ENCODE assay signal across 14 mouse cellular contexts in genomic region chr2:105679331-105679730, GRCm38 (mm10). TPM values are rescaled to one million over a fixed set of nuclear protein-coding genes. Genes with fewer than 3 reads are reported as not detected.
A peak's percentile ranks its signal among the peaks of the same experiment; 100 is the strongest.
DNase-seq lines count a peak whose midpoint lies in the region; ATAC-seq and TF ChIP-seq lines count a peak whose summit lies in the region.
"Had no signal": no experiment of that assay in that cellular context is flagged by ENCODE, and none has a peak within 500 bp of the region (broad histone marks: within the 10 kb centered on the region; RNA-seq: fewer than 3 reads in every experiment).

No protein-coding gene starts in this region.

- peak overlapping the region; percentile 62 for H3K4me3 ChIP-seq in G1E (ENCODE audit: low read depth, low read length)
- peak overlapping the region; percentile 49 for H3K4me3 ChIP-seq in embryonic facial prominence, embryonic 10.5 days
- H3K4me3 ChIP-seq in hindbrain, embryonic 11.5 days (ENCODE audit: low read depth, low read length), result peak overlapping the region; percentile 58
- H3K4me3 ChIP-seq in midbrain, embryonic 14.5 days (replicated peaks; ENCODE audit: low read depth, low read length), result no peak overlapping the region
- H3K4me3 ChIP-seq: heart, adult 2 months; limb, embryonic 12.5 days had no signal

- peak overlapping the region; percentile 52 for H3K4me2 ChIP-seq in hindbrain, embryonic 11.5 days (replicated peaks; ENCODE audit: low read depth, low read length)
- H3K4me2 ChIP-seq in midbrain, embryonic 14.5 days (ENCODE audit: low read length), result peak overlapping the region; percentile 24
- H3K4me2 ChIP-seq: limb, embryonic 12.5 days had no signal

- WGBS in embryonic facial prominence, embryonic 10.5 days, result 2% methylated on average over 2 of the region's 2 CpGs
- WGBS in hindbrain, embryonic 11.5 days, result 0% methylated on average over 2 of the region's 2 CpGs
- WGBS in midbrain, embryonic 14.5 days, result 3% methylated on average over 2 of the region's 2 CpGs

- peaks cover 65% of the 10 kb centered on the region for H3K4me1 ChIP-seq in G1E (ENCODE audit: insufficient read depth, low read depth, low read length)
- peaks cover 58% of the 10 kb centered on the region for H3K4me1 ChIP-seq in embryonic facial prominence, embryonic 10.5 days
- H3K4me1 ChIP-seq in hindbrain, embryonic 11.5 days (replicated peaks; ENCODE audit: control insufficient read depth, insufficient read depth, low read length), result peaks cover 12% of the 10 kb centered on the region
- H3K4me1 ChIP-seq in midbrain, embryonic 14.5 days (ENCODE audit: control insufficient read depth, insufficient read depth, low read length), result peaks cover 8% of the 10 kb centered on the region

- TF ChIP-seq CTCF in G1E (IDR thresholded peaks at IDR 0.05; ENCODE audit: low read depth, low read length), result no peak

- 0 out of 2 replicates have a peak overlapping the region, but pooled peaks have one; percentile 19 for H3K27ac ChIP-seq in embryonic facial prominence, embryonic 10.5 days (replicated peaks)
- H3K27ac ChIP-seq in hindbrain, embryonic 11.5 days (ENCODE audit: low read depth, low read length), result no peak overlapping the region
- H3K27ac ChIP-seq in midbrain, embryonic 14.5 days (replicated peaks; ENCODE audit: low read depth, low read length), result no peak overlapping the region
- H3K27ac ChIP-seq: heart, adult 2 months; limb, embryonic 12.5 days had no signal

- no peaks in the 10 kb centered on the region for H3K27me3 ChIP-seq in G1E (ENCODE audit: insufficient read depth, low read length)
- peaks cover 100% of the 10 kb centered on the region for H3K27me3 ChIP-seq in embryonic facial prominence, embryonic 10.5 days (replicated peaks; ENCODE audit: low read depth, poor library complexity, severe bottlenecking)
- peaks cover 40% of the 10 kb centered on the region for H3K27me3 ChIP-seq in hindbrain, embryonic 11.5 days (ENCODE audit: control insufficient read depth, insufficient read depth, low read length)
- peaks cover 93% of the 10 kb centered on the region for H3K27me3 ChIP-seq in midbrain, embryonic 14.5 days (ENCODE audit: control insufficient read depth, insufficient read depth, low read length)

- intact Hi-C loops in gastrocnemius, postnatal 14 days (cut with DNase I; ENCODE audit: low total_unique reads), result no loop called here

- ATAC-seq in G1E (ENCODE audit: extremely low read depth, insufficient number of reproducible peaks, low FRiP score, poor library complexity, severe bottlenecking), result no peak
- no peak for ATAC-seq in hindbrain, embryonic 11.5 days (ENCODE audit: low FRiP score)
- ATAC-seq in midbrain, embryonic 14.5 days (ENCODE audit: low FRiP score, low TSS enrichment), result no peak
- ATAC-seq: intestine, postnatal 0 days; lung, postnatal 0 days had no signal

- DNase-seq in G1E (ENCODE audit: low spot score), result no peak
- no peak for DNase-seq in embryonic facial prominence, embryonic 10.5 days (ENCODE audit: low spot score)
- DNase-seq in hindbrain, embryonic 11.5 days (ENCODE audit: low spot score), result peak; percentile 46
- no peak for DNase-seq in midbrain, embryonic 14.5 days
- DNase-seq in frontal cortex, postnatal 10 days (ENCODE audit: low spot score in 2 of 2), result no peak
- no peak for DNase-seq in gastrocnemius, postnatal 14 days
- DNase-seq in layer of hippocampus, adult 9-10 months (ENCODE audit: low spot score), result no peak
- DNase-seq in cerebellum, adult 18-20 months, result no peak
- DNase-seq: right cerebral cortex, adult 18-20 months had no signal

- peaks cover 37% of the 10 kb centered on the region for H3K36me3 ChIP-seq in G1E (replicated peaks)
- H3K36me3 ChIP-seq in embryonic facial prominence, embryonic 10.5 days (replicated peaks), result no peaks in the 10 kb centered on the region
- no peaks in the 10 kb centered on the region for H3K36me3 ChIP-seq in hindbrain, embryonic 11.5 days (ENCODE audit: control insufficient read depth, insufficient read depth, low read length)
- no peaks in the 10 kb centered on the region for H3K36me3 ChIP-seq in midbrain, embryonic 14.5 days (ENCODE audit: control insufficient read depth, insufficient read depth, low read length)
- H3K36me3 ChIP-seq: limb, embryonic 12.5 days had no signal

- H3K9ac ChIP-seq in hindbrain, embryonic 11.5 days (ENCODE audit: low read depth, low read length), result peak overlapping the region; percentile 29
- no peak overlapping the region for H3K9ac ChIP-seq in midbrain, embryonic 14.5 days (replicated peaks; ENCODE audit: low read length)
- H3K9ac ChIP-seq: limb, embryonic 12.5 days had no signal

- no peaks in the 10 kb centered on the region for H3K9me3 ChIP-seq in G1E (replicated peaks)
- no peaks in the 10 kb centered on the region for H3K9me3 ChIP-seq in embryonic facial prominence, embryonic 10.5 days
- no peaks in the 10 kb centered on the region for H3K9me3 ChIP-seq in hindbrain, embryonic 11.5 days (ENCODE audit: control insufficient read depth, low read length)
- H3K9me3 ChIP-seq in midbrain, embryonic 14.5 days (ENCODE audit: control insufficient read depth, low read length), result no peaks in the 10 kb centered on the region
- H3K9me3 ChIP-seq: limb, embryonic 12.5 days had no signal

RNA-seq across cellular contexts. Expression of gene Pax6, which starts 10.6 kb away (rescaled TPM):
- 98.2 and 117 TPM in 2 replicates for total RNA-seq in G1E (2014; fragmentation: Nextera tagmentation)
- total RNA-seq in G1E (2017), result 67.3 and 71.0 TPM in 2 replicates
- polyA plus RNA-seq in G1E (2012), result 36.4 and 37.9 TPM in 2 replicates
- polyA plus RNA-seq in embryonic facial prominence, embryonic 10.5 days (2016; fragmentation: Nextera tagmentation; extraction: Ambion mirVana), result 13.0 and 22.3 TPM in 2 replicates
- polyA plus RNA-seq in hindbrain, embryonic 11.5 days (2014; fragmentation: Nextera tagmentation; extraction: Ambion mirVana), result 23.9 and 26.8 TPM in 2 replicates
- polyA plus RNA-seq in midbrain, embryonic 14.5 days (2014; fragmentation: Nextera tagmentation; extraction: Ambion mirVana), result 20.7 and 22.9 TPM in 2 replicates
- total RNA-seq in gastrocnemius, postnatal 14 days (2021), result under 1 TPM in 1 of 2 experiments, not detected in 1; 0.35 TPM
- total RNA-seq: heart, adult 2 months had no signal
- polyA plus RNA-seq: heart, adult 2 months; limb, embryonic 12.5 days; lung, postnatal 0 days; urinary bladder, adult 2 months had no signal
